Mouse (Mus musculus): ENCODE measurements around the gene Nr1i3.

DNA sequence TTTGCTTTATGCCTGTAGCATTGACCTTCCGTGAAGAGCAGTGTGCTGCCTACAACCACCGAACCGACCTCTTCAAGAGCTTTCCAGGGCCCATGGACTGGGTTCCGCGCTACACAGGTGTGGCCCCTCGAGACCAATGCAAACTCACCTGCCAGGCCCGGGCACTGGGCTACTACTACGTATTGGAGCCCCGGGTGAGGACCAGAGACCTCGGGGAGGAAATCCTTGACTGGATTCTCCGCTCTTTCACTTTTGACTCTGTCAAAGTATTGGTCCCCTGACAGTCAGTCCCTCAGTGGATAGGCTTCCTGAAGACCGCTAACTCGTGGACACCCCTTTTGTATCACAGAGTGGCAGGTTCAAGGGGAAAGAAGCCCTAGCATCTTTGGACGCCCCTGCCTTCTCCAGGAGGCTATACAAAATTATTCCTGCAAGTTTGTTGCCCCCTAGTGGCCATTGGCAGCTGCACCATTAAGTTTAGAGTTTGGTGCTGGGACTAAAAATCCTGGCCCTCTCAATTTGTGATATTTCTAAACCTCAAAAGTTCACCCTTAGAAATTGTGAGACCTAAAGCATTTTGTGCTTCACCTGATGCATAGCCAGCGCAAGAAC is 43.3 kb downstream of the Nr1i3 start:
- no peak for TF ChIP-seq EP300 (IDR thresholded peaks at IDR 0.05; ENCODE audit: low read depth)
- TF ChIP-seq CTCF (IDR thresholded peaks at IDR 0.05; ENCODE audit: low read depth) = peak; percentile 81

Measured in heart, postnatal 0 days (tissue).